Mouse (Mus musculus) cortical plate, adult 2 months (tissue): ENCODE measurements around the gene Skint6.

Experiments used
- CTCF ChIP-seq: fragments of 200-500 bp; IDR thresholded peaks from 2 replicates; pipeline ENCODE4 v1.5.1; 2011; ENCODE audit warnings: mild to moderate bottlenecking, control low read depth, low read length; ENCODE audit not compliant: insufficient read depth; ENCODE audit errors: extremely low read depth
- POLR2A ChIP-seq: fragments of 200-500 bp; IDR thresholded peaks from 2 replicates; pipeline ENCODE4 v1.6.1; 2011; ENCODE audit warnings: mild to moderate bottlenecking, low read length, control low read depth; ENCODE audit not compliant: insufficient read depth; ENCODE audit errors: extremely low read depth

- TF ChIP-seq CTCF = no peak
- no peak for TF ChIP-seq POLR2A
These were observed 512.0 kb downstream of the Skint6 start, which contains the start of gene Skint10 for GRCm38 (mm10) chr4:112774766-112775165.
